Mouse (Mus musculus) liver, embryonic 11.5 days (tissue): Measurements from ENCODE around the gene Zkscan4. TPM values are rescaled to one million over a fixed set of nuclear protein-coding genes. Genes with fewer than 3 reads are reported as not detected.
"Not testable (repeated sequence)": the region's sequence is repeated elsewhere in the genome, so short reads cannot be mapped to it uniquely, and the experiment has no call there.

Experiments used
- ATAC-seq: fragments of 200-750 bp; cut with Nextera tagmentation; replicated peaks from 2 replicates; pipeline ENCODE4 v1.8.0; 2017; ENCODE audit warnings: moderate number of reproducible peaks, mild to moderate bottlenecking, moderate TSS enrichment, moderate library complexity; ENCODE audit not compliant: low FRiP score
- DNase-seq: peaks from one replicate; pipeline ENCODE4 v3.0.0-alpha.2; 2017; ENCODE audit warnings: low spot score
- H3K27ac ChIP-seq: fragments of 300-500 bp; sonication (generic); 2 replicates; pipeline ENCODE4 v1.5.1; 2014; ENCODE audit warnings: mild to moderate bottlenecking, low read depth, low read length, control low read depth
- H3K27me3 ChIP-seq: fragments of 300-500 bp; sonication (generic); replicated peaks from 2 replicates; pipeline ENCODE4 v1.6.1; 2014; ENCODE audit warnings: low read length, mixed read lengths; ENCODE audit not compliant: control insufficient read depth, insufficient read depth
- H3K36me3 ChIP-seq: fragments of 300-500 bp; sonication (generic); 2 replicates; pipeline ENCODE4 v1.6.1; 2014; ENCODE audit warnings: mild to moderate bottlenecking, low read length, moderate library complexity, mixed read lengths; ENCODE audit not compliant: control insufficient read depth, insufficient read depth
- H3K4me1 ChIP-seq: fragments of 300-500 bp; sonication (generic); replicated peaks from 2 replicates; pipeline ENCODE4 v1.6.1; 2014; ENCODE audit warnings: low read length, mixed read lengths; ENCODE audit not compliant: control insufficient read depth, insufficient read depth
- H3K4me2 ChIP-seq: fragments of 300-500 bp; sonication (generic); 2 replicates; pipeline ENCODE4 v1.6.1; 2014; ENCODE audit warnings: mild to moderate bottlenecking, control low read depth, moderate library complexity
- H3K4me3 ChIP-seq: fragments of 300-500 bp; sonication (generic); 2 replicates; pipeline ENCODE4 v1.5.1; 2014; ENCODE audit warnings: low read depth, low read length, control low read depth
- H3K9ac ChIP-seq: fragments of 300-500 bp; sonication (generic); 2 replicates; pipeline ENCODE4 v1.6.1; 2014; ENCODE audit warnings: low read depth, low read length, control low read depth
- H3K9me3 ChIP-seq: fragments of 300-500 bp; sonication (generic); 2 replicates; pipeline ENCODE4 v1.6.1; 2016; ENCODE audit warnings: low read length, inconsistent platforms, mixed read lengths; ENCODE audit not compliant: control insufficient read depth
- WGBS: fragments of 180-500 bp; shearing (Covaris S2); extraction: QIAGEN DNeasy Blood & Tissue Kit; methylation state at CpG from one replicate; pipeline ENCODE4 v1.1.7; 2014; 5-methylcytosine and 5-hydroxymethylcytosine counted together
- polyA plus RNA-seq: library from polyadenylated mRNA; unstranded; fragments of >200 nt; fragmentation: Nextera tagmentation; extraction: Ambion mirVana; gene quantifications from 2 replicates; pipeline ENCODE4 v1.2.1, GENCODE M21; 2014

Gene Zkscan4
- polyA plus RNA-seq, 1 experiment from 2014 or later, result 0.90 TPM

- H3K9me3 ChIP-seq, result no peaks in the 10 kb centered on the region
- H3K4me1 ChIP-seq, result no peaks in the 10 kb centered on the region
- no peak overlapping the region for H3K27ac ChIP-seq
- no peaks in the 10 kb centered on the region for H3K27me3 ChIP-seq
- DNase-seq (no peak), ATAC-seq (no peak)
- H3K4me3 ChIP-seq, result no peak overlapping the region
- no peak overlapping the region for H3K9ac ChIP-seq
- WGBS, result 91% methylated on average over 5 of the region's 5 CpGs
- H3K4me2 ChIP-seq, result no peak overlapping the region
- H3K36me3 ChIP-seq, result no peaks in the 10 kb centered on the region
These were observed 14.1 kb downstream of the Zkscan4 start for GRCm38 (mm10) chr13:21492847-21493246.

GRCm38 (mm10) chr13:21495080-21495479 is 16.4 kb downstream of the Zkscan4 start, which contains the start of gene AK157302:
AK157302 (plus strand) TSS chr13:21495223.
- ATAC-seq, result no peak
- H3K27ac ChIP-seq, result no peak within 1 kb of the TSS
- H3K9ac ChIP-seq, result no peak within 1 kb of the TSS
- no peaks in the 10 kb centered on the region for H3K9me3 ChIP-seq
- WGBS, result 91% methylated on average over 21 of the region's 21 CpGs
- H3K4me3 ChIP-seq, result no peak within 1 kb of the TSS
- H3K36me3 ChIP-seq, result no peaks in the 10 kb centered on the region
- H3K4me1 ChIP-seq, result no peaks in the 10 kb centered on the region
- DNase-seq, result no peak
- no peak within 1 kb of the TSS for H3K4me2 ChIP-seq
- H3K27me3 ChIP-seq, result no peaks in the 10 kb centered on the region

DNA sequence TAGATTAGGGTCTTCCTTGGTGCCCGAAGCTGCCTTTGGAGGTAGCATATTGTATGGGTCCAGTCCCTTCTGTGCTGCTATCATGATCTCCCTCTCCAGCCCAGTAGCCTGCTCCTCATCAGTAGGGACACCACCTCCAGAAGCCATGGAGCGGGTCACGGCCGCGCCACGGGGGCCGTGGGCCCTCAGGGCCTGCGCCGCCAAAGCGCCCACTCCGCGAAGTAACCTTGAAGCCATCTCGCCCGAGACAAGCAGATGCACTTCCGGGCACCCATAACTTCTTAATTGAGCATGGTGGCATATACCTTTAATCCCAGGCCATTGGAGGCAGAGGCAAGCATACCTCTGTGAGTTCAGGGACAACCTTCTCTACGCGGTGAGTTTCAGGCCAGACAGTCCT is 22.5 kb downstream of the Zkscan4 start, which contains the start of gene Gm11273:
Gene Gm11273, minus strand, starts transcription at position 237 of the 400 bp plus-strand sequence.
- DNase-seq, H3K27ac ChIP-seq, ATAC-seq, H3K4me2 ChIP-seq, H3K36me3 ChIP-seq, H3K4me3 ChIP-seq, H3K9me3 ChIP-seq, H3K9ac ChIP-seq, H3K27me3 ChIP-seq, H3K4me1 ChIP-seq: not testable (repeated sequence)
- WGBS, result 89% methylated on average over 17 of the region's 17 CpGs

- Histone ChIP-seq H3K27me3 (no peaks in the 10 kb centered on the region), H3K27ac (no peak overlapping the region), H3K9me3 (no peaks in the 10 kb centered on the region), H3K4me3 (no peak overlapping the region), H3K36me3 (no peaks in the 10 kb centered on the region), H3K9ac (no peak overlapping the region), H3K4me2 (no peak overlapping the region), H3K4me1 (no peaks in the 10 kb centered on the region; the same call in 1 of the 2 replicates)
- ATAC-seq (no peak), DNase-seq (no peak)
- 66% methylated on average over 5 of the region's 5 CpGs for WGBS
These were observed 23.6 kb downstream of the Zkscan4 start for GRCm38 (mm10) chr13:21502296-21502695.

DNA sequence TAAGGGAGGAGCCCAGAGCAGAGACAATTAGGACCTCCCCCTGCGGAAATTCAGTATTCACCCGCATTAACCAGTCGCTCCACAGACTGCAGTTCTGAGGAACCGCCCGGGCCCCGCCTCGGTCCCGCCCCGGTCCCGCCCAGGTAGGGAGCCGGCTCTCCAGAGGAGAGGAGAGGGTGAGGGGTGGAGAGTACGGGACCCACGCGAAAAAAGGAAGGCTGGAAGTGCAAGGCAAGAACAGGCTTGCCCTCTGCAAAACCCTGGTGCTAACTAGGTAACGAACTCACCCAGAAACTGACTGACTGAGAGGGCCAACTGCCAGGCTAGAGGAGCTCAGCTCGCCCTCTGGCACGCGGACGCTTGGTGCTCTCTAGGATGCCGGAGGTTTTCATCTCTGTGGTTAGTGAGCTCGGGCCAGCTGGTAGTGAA is 27.5 kb downstream of the Zkscan4 start:
- DNase-seq, result peak; percentile 93
- Histone ChIP-seq H3K9ac (peak overlapping the region; percentile 77), H3K4me1 (no peaks in the 10 kb centered on the region; the same call in 1 of the 2 replicates), H3K27ac (no peak overlapping the region), H3K4me3 (peak overlapping the region; percentile 67), H3K9me3 (no peaks in the 10 kb centered on the region), H3K4me2 (peak overlapping the region; percentile 67), H3K27me3 (no peaks in the 10 kb centered on the region), H3K36me3 (no peaks in the 10 kb centered on the region)
- ATAC-seq, result peak; percentile 100
- WGBS, result 0% methylated on average over 21 of the region's 21 CpGs

GRCm38 (mm10) chr13:21530136-21530535 is 51.4 kb downstream of the Zkscan4 start:
- 0 out of 2 replicates have a peak, but pooled peaks cover 3% of the 10 kb centered on the region for H3K4me1 ChIP-seq
- H3K27ac ChIP-seq, result no peak overlapping the region
- H3K36me3 ChIP-seq, result 0 out of 2 replicates have a peak, but pooled peaks cover 5% of the 10 kb centered on the region
- H3K9ac ChIP-seq, result peak overlapping the region; percentile 28; the same call in 1 of the 2 replicates
- 44% methylated on average over 7 of the region's 7 CpGs for WGBS
- H3K4me3 ChIP-seq, result peak overlapping the region; percentile 91
- DNase-seq, result no peak
- no peaks in the 10 kb centered on the region for H3K9me3 ChIP-seq
- peak overlapping the region; percentile 67 for H3K4me2 ChIP-seq
- no peak for ATAC-seq
- H3K27me3 ChIP-seq, result no peaks in the 10 kb centered on the region; the same call in 1 of the 2 replicates

DNA sequence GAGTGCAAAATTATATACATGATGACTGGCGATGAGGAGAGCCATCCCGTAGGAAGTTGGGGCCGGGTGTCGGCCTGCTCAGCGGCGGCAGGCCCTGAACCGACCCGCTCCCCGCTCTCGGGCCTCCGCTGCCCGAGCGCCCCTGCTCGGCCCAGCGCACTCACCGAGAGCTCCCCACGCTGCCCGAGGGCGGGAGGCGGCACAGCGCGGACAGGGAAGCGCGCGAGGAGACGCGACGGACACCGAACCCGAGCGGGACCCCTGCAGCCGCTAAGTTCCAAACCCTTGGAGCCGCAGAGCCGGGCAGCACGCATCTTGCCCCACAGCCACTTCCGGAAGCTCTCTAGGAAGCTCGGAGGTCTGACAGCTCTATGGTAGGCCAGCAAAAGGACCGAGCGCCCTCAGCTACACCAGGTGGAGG is 52.1 kb downstream of the Zkscan4 start, which contains the start of gene Zkscan8:
Gene Zkscan8, minus strand, starts transcription at position 340 of the 421 bp plus-strand sequence.
- under 1% methylated on average over 39 of the region's 39 CpGs for WGBS
- H3K4me3 ChIP-seq, result peak within 1 kb of the TSS; percentile 91
- H3K4me2 ChIP-seq, result peak within 1 kb of the TSS; percentile 71
- 0 out of 2 replicates have a peak, but pooled peaks cover 3% of the 10 kb centered on the region for H3K4me1 ChIP-seq
- H3K36me3 ChIP-seq, result 0 out of 2 replicates have a peak, but pooled peaks cover 5% of the 10 kb centered on the region
- ATAC-seq (peak; percentile 99), DNase-seq (peak; percentile 91)
- H3K9me3 ChIP-seq, result no peaks in the 10 kb centered on the region
- peak within 1 kb of the TSS; percentile 99 for H3K9ac ChIP-seq
- H3K27ac ChIP-seq, result peak within 1 kb of the TSS; percentile 87
- no peaks in the 10 kb centered on the region; the same call in 1 of the 2 replicates for H3K27me3 ChIP-seq
